Mouse (Mus musculus) Patski (cell line): Measurements from ENCODE around the gene Mfsd9. TPM values are rescaled to one million over a fixed set of nuclear protein-coding genes. Genes with fewer than 3 reads are reported as not detected.

ENCODE experiments used
- ATAC-seq: fragments of 100-300 bp; one replicate; pipeline ENCODE4 v1.8.0; 2021
- CTCF ChIA-PET: fragments of 350-600 bp; sonication (Branson Sonifier 250); formaldehyde crosslinking; loops from one replicate; lab custom pipeline; 2022; ENCODE audit warnings: inconsistent platforms; lab: Charles Lee
- POLR2A ChIA-PET: fragments of 350-600 bp; sonication (Branson Sonifier 250); formaldehyde crosslinking; loops from one replicate; lab custom pipeline; 2022; ENCODE audit warnings: antibody characterized with exemption, inconsistent platforms; lab: Charles Lee
- DNase-seq: peaks from one replicate; pipeline ENCODE4 v3.0.0-alpha.2; 2011; ENCODE audit warnings: low read depth, low spot score
- H3K27me3 ChIP-seq: fragments of 371-371 bp; one replicate; pipeline ENCODE4 v1.5.1; 2021
- CTCF ChIP-seq: fragments of 100-300 bp; IDR thresholded peaks from one replicate; pipeline ENCODE4 v1.5.1; 2021
- in situ Hi-C: fragments of 300-500 bp; cut with MboI; formaldehyde crosslinking; loops from 3 replicates; pipeline ENCODE4 v1.11.1; 2018; ENCODE audit warnings: low pct_unique_long_range_greater_than_20kb, mixed read lengths
- polyA plus RNA-seq: library from polyadenylated mRNA; unstranded; gene quantifications from one replicate; pipeline ENCODE4 v1.2.3, GENCODE M21; 2021

Mfsd9 gene
- polyA plus RNA-seq, 1 experiment from 2014 or later, result 6.2 TPM

- CTCF ChIA-PET, result interaction anchor here (0.6 to 2.2 kb wide), 3 partner anchors 8 to 42 kb away, joined by 3 to 7 read pairs (median 3); no protein-coding TSS in a partner anchor
- in situ Hi-C loops, result no loop called here
These were observed 7.0 kb downstream of the Mfsd9 start for GRCm38 (mm10) chr1:40783450-40783849.

GRCm38 (mm10) chr1:40776763-40777162 lies 13.7 kb downstream of the Mfsd9 start:
- no peak for ATAC-seq
- in situ Hi-C loops, result no loop called here

More at GRCm38 (mm10) chr1:40783450-40783849, 7.0 kb downstream of the Mfsd9 start:
- ATAC-seq (no peak), DNase-seq (no peak)
- no peaks in the 10 kb centered on the region for H3K27me3 ChIP-seq
- POLR2A ChIA-PET, result no interaction called here
- no peak for TF ChIP-seq CTCF

GRCm38 (mm10) chr1:40776102-40776501 lies 14.4 kb downstream of the Mfsd9 start:
- in situ Hi-C loops, result no loop called here
- POLR2A ChIA-PET, result interaction anchor here (1.5 kb wide), 1 partner anchor 12 kb away, joined by 3 read pairs; no protein-coding TSS in a partner anchor
- H3K27me3 ChIP-seq, result no peaks in the 10 kb centered on the region
- DNase-seq (no peak), ATAC-seq (no peak)
- CTCF ChIA-PET, result interaction anchor here (1.0 to 2.6 kb wide), 3 partner anchors 8 to 26 kb away, joined by 3 to 7 read pairs (median 3); no protein-coding TSS in a partner anchor
- no peak for TF ChIP-seq CTCF

More at GRCm38 (mm10) chr1:40776763-40777162, 13.7 kb downstream of the Mfsd9 start:
- no peak for DNase-seq
- ChIA-PET POLR2A (interaction anchor here (0.6 kb wide), 1 partner anchor 261 kb away, joined by 3 read pairs; no protein-coding TSS in a partner anchor), CTCF (no interaction called here)
- TF ChIP-seq CTCF, result no peak
- H3K27me3 ChIP-seq, result no peaks in the 10 kb centered on the region

- in situ Hi-C loops, result no loop called here
- ATAC-seq (no peak), DNase-seq (no peak)
- TF ChIP-seq CTCF, result no peak
- POLR2A ChIA-PET, result no interaction called here
- no peaks in the 10 kb centered on the region for H3K27me3 ChIP-seq
- CTCF ChIA-PET, result interaction anchor here (2.6 kb wide), 1 partner anchor 10 kb away, joined by 7 read pairs; no protein-coding TSS in a partner anchor
These were observed 16.4 kb downstream of the Mfsd9 start for GRCm38 (mm10) chr1:40774040-40774439.

- peak; percentile 3 for DNase-seq
- ChIA-PET POLR2A (no interaction called here), CTCF (no interaction called here)
- no peak for TF ChIP-seq CTCF
- in situ Hi-C loops, result no loop called here
- no peaks in the 10 kb centered on the region for H3K27me3 ChIP-seq
- ATAC-seq, result peak; percentile 79
These were observed 17.3 kb downstream of the Mfsd9 start for GRCm38 (mm10) chr1:40773234-40773633.

GRCm38 (mm10) chr1:40771196-40771970 lies 19.1 kb downstream of the Mfsd9 start:
- no peak for ATAC-seq
- TF ChIP-seq CTCF, result no peak

GRCm38 (mm10) chr1:40769331-40769894 lies 21.1 kb downstream of the Mfsd9 start:
- ATAC-seq, result no peak
- POLR2A ChIA-PET, result no interaction called here
- CTCF ChIA-PET, result interaction anchor here (0.6 to 2.7 kb wide), 5 partner anchors 10 to 16 kb away, joined by 3 to 7 read pairs (median 4); no protein-coding TSS in a partner anchor
- DNase-seq, result no peak
- H3K27me3 ChIP-seq, result no peaks in the 10 kb centered on the region
- TF ChIP-seq CTCF, result no peak
- in situ Hi-C loops, result loop anchor here (10.0 kb wide), 1 partner anchor 185 kb away; the partner anchor contains the start of gene Slc9a4

More at GRCm38 (mm10) chr1:40771196-40771970, 19.1 kb downstream of the Mfsd9 start:
- in situ Hi-C loops, result no loop called here
- no peak for DNase-seq
- ChIA-PET CTCF (interaction anchor here (2.7 kb wide), 1 partner anchor 15 kb away, joined by 7 read pairs; no protein-coding TSS in a partner anchor), POLR2A (no interaction called here)
- no peaks in the 10 kb centered on the region for H3K27me3 ChIP-seq

GRCm38 (mm10) chr1:40768606-40769005 lies 21.9 kb downstream of the Mfsd9 start:
- ATAC-seq (peak; percentile 44), DNase-seq (no peak)
- no peaks in the 10 kb centered on the region for H3K27me3 ChIP-seq
- in situ Hi-C loops, result loop anchor here (10.0 kb wide), 1 partner anchor 184 kb away; the partner anchor contains the start of gene Slc9a4
- ChIA-PET POLR2A (no interaction called here), CTCF (interaction anchor here (0.6 to 1.6 kb wide), 4 partner anchors 9 to 17 kb away, joined by 3 to 5 read pairs (median 4); no protein-coding TSS in a partner anchor)
- TF ChIP-seq CTCF, result peak; percentile 67

GRCm38 (mm10) chr1:40767588-40767987 lies 22.9 kb downstream of the Mfsd9 start:
- in situ Hi-C loops, result loop anchor here (10.0 kb wide), 1 partner anchor 183 kb away; the partner anchor contains the start of gene Slc9a4
- ChIA-PET CTCF (no interaction called here), POLR2A (no interaction called here)
- no peak for TF ChIP-seq CTCF
- H3K27me3 ChIP-seq, result no peaks in the 10 kb centered on the region
- no peak for DNase-seq
- ATAC-seq, result no peak

GRCm38 (mm10) chr1:40765521-40765920 lies 25.0 kb downstream of the Mfsd9 start:
- DNase-seq (no peak), ATAC-seq (no peak)
- TF ChIP-seq CTCF, result no peak
- ChIA-PET POLR2A (no interaction called here), CTCF (interaction anchor here (1.9 to 2.5 kb wide), 2 partner anchors 10 to 12 kb away, joined by 5 to 7 read pairs; no protein-coding TSS in a partner anchor)
- in situ Hi-C loops, result loop anchor here (10.0 kb wide), 1 partner anchor 181 kb away; the partner anchor contains the start of gene Slc9a4
- no peaks in the 10 kb centered on the region for H3K27me3 ChIP-seq
